Mouse (Mus musculus) C2C12 (cell line): Measurements from ENCODE around the gene Mgrn1. TPM values are rescaled to one million over a fixed set of nuclear protein-coding genes. Genes with fewer than 3 reads are reported as not detected.

Experiments used
- H3K27me3 ChIP-seq: one replicate; pipeline ENCODE4 v1.6.1; 2011; ENCODE audit not compliant: control insufficient read depth, insufficient read depth, insufficient read length
- H3K36me3 ChIP-seq: one replicate; pipeline ENCODE4 v1.6.1; 2011; ENCODE audit not compliant: control insufficient read depth, insufficient read depth
- H3K4me3 ChIP-seq: one replicate; pipeline ENCODE4 v1.5.1; 2011; ENCODE audit warnings: mild to moderate bottlenecking, control low read depth; ENCODE audit not compliant: poor library complexity, insufficient read depth, severe bottlenecking
- H3K79me2 ChIP-seq: one replicate; pipeline ENCODE4 v1.6.1; 2011; ENCODE audit not compliant: control insufficient read depth, insufficient read depth
- H3K79me3 ChIP-seq: one replicate; pipeline ENCODE4 v1.6.1; 2011; ENCODE audit warnings: low read depth, control low read depth
- H3ac ChIP-seq: one replicate; pipeline ENCODE3; 2011; ENCODE audit warnings: low read depth; ENCODE audit not compliant: control insufficient read depth, insufficient read length
- CEBPB ChIP-seq: IDR thresholded peaks from one replicate; pipeline ENCODE4 v1.6.1; 2011; ENCODE audit warnings: low read depth, mild to moderate bottlenecking, control low read depth, moderate library complexity
- CTCF ChIP-seq: IDR thresholded peaks from one replicate; pipeline ENCODE4 v1.5.1; 2011; ENCODE audit not compliant: control insufficient read depth, insufficient read depth, insufficient read length
- FOSL1 ChIP-seq: IDR thresholded peaks from one replicate; pipeline ENCODE4 v1.8.0; 2011; ENCODE audit warnings: mild to moderate bottlenecking, low read length; ENCODE audit not compliant: poor library complexity, insufficient read depth, severe bottlenecking
- MAX ChIP-seq: IDR thresholded peaks from one replicate; pipeline ENCODE4 v1.6.1; 2011; ENCODE audit warnings: mild to moderate bottlenecking, control low read depth
- MYOD1 ChIP-seq: IDR thresholded peaks from one replicate; pipeline ENCODE4 v1.6.1; 2011; ENCODE audit warnings: low read depth; ENCODE audit not compliant: control insufficient read depth, insufficient read length
- MYOG ChIP-seq: IDR thresholded peaks from one replicate; pipeline ENCODE4 v1.6.1; 2011; ENCODE audit not compliant: control insufficient read depth, insufficient read length; ENCODE audit errors: extremely low read depth
- USF1 ChIP-seq: IDR thresholded peaks from one replicate; pipeline ENCODE4 v1.6.1; 2011; ENCODE audit warnings: low read depth, mild to moderate bottlenecking, control low read depth, moderate library complexity
- polyA plus RNA-seq: library from polyadenylated mRNA; unstranded; fragments of >200 nt; fragmentation: generic; extraction: Trizol; gene quantifications from one replicate; pipeline ENCODE4 v1.2.1, GENCODE M21; 2012; ENCODE audit warnings: missing spikeins

Mgrn1 gene
- polyA plus RNA-seq, 1 experiment, result 50.3 TPM

GRCm38 (mm10) chr16:4937351-4938190, 51.5 kb downstream of the Mgrn1 start:
- H3K27me3 ChIP-seq, result no peaks in the 10 kb centered on the region
- no peak overlapping the region for H3K4me3 ChIP-seq
- peaks cover 34% of the 10 kb centered on the region for H3K36me3 ChIP-seq
- peaks cover 15% of the 10 kb centered on the region for H3K79me2 ChIP-seq
- TF ChIP-seq FOSL1 (no peak), MAX (no peak), USF1 (no peak), CTCF (no peak), MYOG (no peak), CEBPB (no peak), MYOD1 (no peak)
- H3ac ChIP-seq, result no peak overlapping the region
- H3K79me3 ChIP-seq, result peaks cover 3% of the 10 kb centered on the region

- Histone ChIP-seq H3K79me3 (peaks cover 3% of the 10 kb centered on the region), H3K79me2 (peaks cover 15% of the 10 kb centered on the region), H3ac (peak within 1 kb of the TSS; percentile 80), H3K27me3 (no peaks in the 10 kb centered on the region), H3K4me3 (peak within 1 kb of the TSS; percentile 86), H3K36me3 (peaks cover 34% of the 10 kb centered on the region)
- TF ChIP-seq CTCF (no peak), FOSL1 (no peak), USF1 (no peak), CEBPB (no peak), MYOG (no peak), MYOD1 (no peak), MAX (no peak)
These were observed 52.4 kb downstream of the Mgrn1 start, which contains the start of gene Nudt16l1 for GRCm38 (mm10) chr16:4938461-4938860. Nudt16l1 (plus strand) TSS chr16:4938761.

- H3K27me3 ChIP-seq, result no peaks in the 10 kb centered on the region
- peaks cover 15% of the 10 kb centered on the region for H3K79me2 ChIP-seq
- H3ac ChIP-seq, result peak overlapping the region; percentile 80
- H3K36me3 ChIP-seq, result peaks cover 35% of the 10 kb centered on the region
- H3K4me3 ChIP-seq, result peak overlapping the region; percentile 86
- peaks cover 3% of the 10 kb centered on the region for H3K79me3 ChIP-seq
- TF ChIP-seq MYOG, result no peak
- no peak for TF ChIP-seq FOSL1
- TF ChIP-seq MYOD1, result no peak
These were observed 52.9 kb downstream of the Mgrn1 start for GRCm38 (mm10) chr16:4938989-4939388.

- Histone ChIP-seq H3K79me3 (peaks cover 3% of the 10 kb centered on the region), H3K79me2 (peaks cover 15% of the 10 kb centered on the region), H3ac (peak overlapping the region; percentile 80), H3K27me3 (no peaks in the 10 kb centered on the region), H3K36me3 (peaks cover 35% of the 10 kb centered on the region), H3K4me3 (peak overlapping the region; percentile 86)
- TF ChIP-seq CEBPB, result no peak
- TF ChIP-seq FOSL1, result no peak
- no peak for TF ChIP-seq MYOD1
- no peak for TF ChIP-seq MYOG
- no peak for TF ChIP-seq USF1
- no peak for TF ChIP-seq CTCF
- TF ChIP-seq MAX, result no peak
These were observed 53.4 kb downstream of the Mgrn1 start for GRCm38 (mm10) chr16:4939412-4939811.

- Histone ChIP-seq H3K79me2 (peaks cover 15% of the 10 kb centered on the region), H3K27me3 (no peaks in the 10 kb centered on the region), H3K36me3 (peaks cover 35% of the 10 kb centered on the region), H3ac (no peak overlapping the region), H3K79me3 (peaks cover 3% of the 10 kb centered on the region), H3K4me3 (no peak overlapping the region)
- TF ChIP-seq USF1 (no peak), MYOG (no peak), CEBPB (no peak), MYOD1 (no peak), MAX (no peak), FOSL1 (no peak), CTCF (no peak)
These were observed 54.3 kb downstream of the Mgrn1 start for GRCm38 (mm10) chr16:4940311-4940850.

GRCm38 (mm10) chr16:4941016-4941415, 55.0 kb downstream of the Mgrn1 start:
- Histone ChIP-seq H3K4me3 (no peak overlapping the region), H3K79me2 (peaks cover 15% of the 10 kb centered on the region), H3K27me3 (no peaks in the 10 kb centered on the region), H3ac (no peak overlapping the region), H3K79me3 (peaks cover 3% of the 10 kb centered on the region), H3K36me3 (peaks cover 40% of the 10 kb centered on the region)
- no peak for TF ChIP-seq MAX
- no peak for TF ChIP-seq MYOD1
- TF ChIP-seq MYOG, result no peak
- TF ChIP-seq FOSL1, result no peak
- TF ChIP-seq USF1, result no peak
- no peak for TF ChIP-seq CTCF
- no peak for TF ChIP-seq CEBPB
